ENCODE assay signal across 22 mouse cellular contexts in the genomic region with DNA sequence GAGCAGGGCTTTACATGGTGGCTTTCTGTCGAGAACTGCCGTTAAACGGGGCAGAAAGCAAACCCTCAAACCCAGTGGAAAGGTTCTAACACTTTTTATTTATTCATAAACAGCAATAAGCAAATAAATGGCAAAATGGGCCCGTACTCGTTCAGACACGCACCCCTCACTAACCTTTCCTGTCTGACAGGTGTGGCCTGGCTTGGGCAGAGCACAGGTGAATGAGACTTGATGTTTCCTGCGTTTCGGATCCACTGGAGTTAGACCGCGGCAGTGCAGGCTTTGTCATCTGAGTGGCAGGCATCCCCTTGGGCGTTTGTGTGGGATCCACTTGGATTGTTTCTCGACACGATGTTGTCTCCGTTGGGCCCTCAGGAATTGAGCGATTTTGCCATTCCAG.
"Had no signal": no experiment of that assay in that cellular context is flagged by ENCODE, and none has a peak within 500 bp of the region (broad histone marks: within the 10 kb centered on the region; RNA-seq: fewer than 3 reads in every experiment).

No protein-coding gene starts in this region.

- DNase-seq: kidney, adult 18-20 months; kidney, postnatal 25 days; layer of hippocampus, adult 9-11 months; left cerebral cortex, postnatal 4 days; liver, postnatal 0 days; lung, embryonic 14.5 days; right cerebral cortex, adult 18-20 months; right cerebral cortex, postnatal 14 days; right cerebral cortex, postnatal 4 days; thymus, adult 2 months; thymus, postnatal 25 days had no signal

- H3K9me3 ChIP-seq: limb, embryonic 15.5 days; midbrain, embryonic 15.5 days; neural tube, embryonic 12.5 days; neural tube, embryonic 15.5 days had no signal

- H3K36me3 ChIP-seq: limb, embryonic 12.5 days; limb, embryonic 15.5 days; midbrain, embryonic 12.5 days; midbrain, embryonic 15.5 days; neural tube, embryonic 12.5 days; neural tube, embryonic 15.5 days had no signal

- H3K9ac ChIP-seq: limb, embryonic 12.5 days; limb, embryonic 15.5 days; liver, embryonic 14.5 days; liver, postnatal 0 days; lung, embryonic 14.5 days; midbrain, embryonic 12.5 days; midbrain, embryonic 15.5 days; neural tube, embryonic 12.5 days; neural tube, embryonic 15.5 days had no signal

- H3K4me3 ChIP-seq: layer of hippocampus, adult 2 months; limb, embryonic 12.5 days; limb, embryonic 15.5 days; midbrain, embryonic 12.5 days; midbrain, embryonic 15.5 days; neural tube, embryonic 12.5 days; neural tube, embryonic 15.5 days had no signal

- H3K4me1 ChIP-seq: limb, embryonic 12.5 days; limb, embryonic 15.5 days; midbrain, embryonic 12.5 days; midbrain, embryonic 15.5 days; neural tube, embryonic 12.5 days; neural tube, embryonic 15.5 days had no signal

- H3K27ac ChIP-seq: kidney, postnatal 0 days; layer of hippocampus, adult 2 months; limb, embryonic 12.5 days; limb, embryonic 15.5 days; liver, embryonic 14.5 days; macrophage; midbrain, embryonic 12.5 days; midbrain, embryonic 15.5 days; neural tube, embryonic 12.5 days; neural tube, embryonic 15.5 days; stomach, postnatal 0 days had no signal

- H3K27me3 ChIP-seq: limb, embryonic 12.5 days; limb, embryonic 15.5 days; midbrain, embryonic 12.5 days; midbrain, embryonic 15.5 days; neural tube, embryonic 12.5 days; neural tube, embryonic 15.5 days had no signal
